Mouse (Mus musculus) right cerebral cortex, postnatal 14 days (tissue): Measurements from ENCODE around the gene Nwd1.
"Not testable (repeated sequence)": the region's sequence is repeated elsewhere in the genome, so short reads cannot be mapped to it uniquely, and the experiment has no call there.

Experiments
- DNase-seq: peaks from one replicate; pipeline ENCODE4 v3.0.0; 2022

Nwd1 gene

DNA sequence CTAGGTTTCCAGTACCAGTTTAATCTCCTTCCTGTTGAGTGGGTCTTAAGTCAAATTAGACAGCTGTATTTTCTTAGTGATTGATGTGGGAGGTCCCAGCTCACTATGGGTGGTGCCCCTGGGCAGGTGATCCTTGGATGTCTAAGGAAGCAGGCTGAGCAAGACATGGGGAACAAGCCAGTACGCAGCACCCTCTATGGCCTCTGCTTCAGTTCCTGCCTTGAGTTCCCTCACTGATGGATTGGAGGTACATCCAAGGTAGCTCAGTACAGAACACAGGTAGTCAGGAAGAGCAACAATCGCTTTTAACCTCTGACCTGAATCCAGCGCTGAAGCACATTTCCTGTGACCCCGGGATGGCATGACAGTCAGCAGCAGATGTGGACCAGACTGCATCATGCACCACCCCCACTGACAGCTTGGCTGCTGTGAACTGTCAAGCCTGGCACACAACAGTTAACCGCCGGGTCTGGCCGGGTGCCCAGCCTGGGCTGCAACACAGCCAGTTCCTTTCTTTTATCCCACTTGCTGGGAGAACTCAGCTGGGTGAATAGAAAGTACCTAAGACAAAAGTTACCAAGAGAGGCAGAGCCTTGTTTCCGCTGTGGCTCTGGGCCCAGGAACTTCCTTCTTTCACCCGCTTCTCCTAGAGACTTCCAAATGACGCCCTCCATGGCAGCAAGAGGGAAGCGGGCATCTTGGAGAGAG lies at the start of gene Nwd1:
TSS of gene Nwd1 (plus strand) at position 652 of the 708 bp plus-strand sequence.
- DNase-seq = peak; percentile 91

GRCm38 (mm10) chr8:72642885-72643284 lies 3.6 kb upstream of the Nwd1 start:
- no peak for DNase-seq

GRCm38 (mm10) chr8:72644601-72645000 lies 1.9 kb upstream of the Nwd1 start:
- peak; percentile 74 for DNase-seq

- no peak for DNase-seq
Observed at GRCm38 (mm10) chr8:72646768-72647143, 245 bp downstream of the Nwd1 start.

- no peak for DNase-seq
Observed at GRCm38 (mm10) chr8:72650697-72651096, 4.2 kb downstream of the Nwd1 start.

- no peak for DNase-seq
Observed at GRCm38 (mm10) chr8:72654565-72655521, 8.3 kb downstream of the Nwd1 start.

- DNase-seq = no peak
Observed at GRCm38 (mm10) chr8:72655522-72655912, 9.0 kb downstream of the Nwd1 start.

- no peak for DNase-seq
Observed at GRCm38 (mm10) chr8:72659967-72660366, 13.5 kb downstream of the Nwd1 start.

DNA sequence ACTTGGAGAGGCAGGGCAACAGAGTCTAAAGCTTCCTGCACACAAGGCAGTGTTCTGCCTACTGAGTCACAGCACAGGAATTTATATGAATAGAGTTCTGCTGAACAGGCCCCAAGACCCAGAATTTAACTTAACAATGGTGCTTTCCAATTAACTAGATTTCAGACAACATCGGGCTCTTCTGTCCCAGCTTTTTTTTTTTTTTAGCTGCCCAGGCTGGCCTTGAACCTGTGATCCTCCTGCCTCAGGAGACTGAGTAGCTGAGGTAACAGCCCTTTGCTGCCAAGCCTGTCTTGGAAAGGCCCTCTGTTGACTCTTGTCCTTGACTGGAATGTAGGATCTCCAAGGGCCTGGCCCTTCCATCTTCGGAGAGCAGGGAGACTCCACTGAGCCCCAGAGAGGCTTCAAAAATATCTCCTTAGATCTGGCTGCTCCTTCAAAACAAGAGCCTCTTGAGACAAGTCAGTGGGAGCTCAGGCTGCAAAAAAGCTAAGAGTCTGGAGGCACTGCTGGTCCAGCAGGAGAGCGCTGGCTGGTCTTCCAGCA lies 17.7 kb downstream of the Nwd1 start:
- no peak for DNase-seq

- DNase-seq = no peak
Observed at GRCm38 (mm10) chr8:72664757-72665156, 18.2 kb downstream of the Nwd1 start.

DNA sequence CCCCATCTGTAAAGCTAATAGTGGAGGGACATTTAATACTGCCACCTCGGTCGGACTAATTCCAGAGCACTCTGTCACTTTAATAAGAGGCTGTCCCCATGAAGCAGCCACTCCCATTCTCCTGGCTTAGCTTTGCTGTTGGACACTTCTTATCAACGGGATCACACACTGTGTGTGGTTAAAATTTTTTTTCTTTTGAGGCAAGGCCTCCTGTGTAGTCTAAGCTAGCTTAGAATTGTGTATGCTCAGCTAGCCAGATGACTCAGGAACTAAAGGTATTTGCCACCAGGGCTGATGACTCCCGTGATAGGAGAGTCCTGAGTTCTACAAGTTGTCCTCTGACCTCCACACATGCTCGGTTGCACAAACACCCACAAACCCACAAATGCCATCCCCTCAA lies 18.9 kb downstream of the Nwd1 start:
- DNase-seq = no peak

GRCm38 (mm10) chr8:72668925-72669324 lies 22.4 kb downstream of the Nwd1 start:
- no peak for DNase-seq

DNA sequence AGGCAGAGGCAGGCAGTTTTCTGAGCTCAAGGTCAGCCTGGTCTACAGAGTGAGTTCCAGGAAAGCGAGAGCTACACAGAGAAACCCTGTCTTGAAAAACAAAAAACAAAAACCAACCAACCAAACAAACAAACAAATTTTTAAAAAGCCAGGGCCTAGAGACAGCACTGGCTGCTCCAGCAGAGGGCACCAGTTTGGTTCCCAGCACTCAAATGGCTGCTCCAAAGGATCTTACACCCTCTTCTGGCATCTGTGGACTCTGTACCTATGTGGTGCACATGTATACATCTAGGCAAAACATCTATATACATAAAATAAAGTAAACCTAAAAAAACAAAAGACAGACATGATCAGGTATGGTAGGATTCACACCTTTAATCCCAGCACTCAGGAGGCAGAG lies 26.3 kb downstream of the Nwd1 start:
- no peak for DNase-seq

- no peak for DNase-seq
Observed at GRCm38 (mm10) chr8:72674184-72674583, 27.7 kb downstream of the Nwd1 start.

GRCm38 (mm10) chr8:72676436-72676835 lies 29.9 kb downstream of the Nwd1 start:
- DNase-seq = no peak

DNA sequence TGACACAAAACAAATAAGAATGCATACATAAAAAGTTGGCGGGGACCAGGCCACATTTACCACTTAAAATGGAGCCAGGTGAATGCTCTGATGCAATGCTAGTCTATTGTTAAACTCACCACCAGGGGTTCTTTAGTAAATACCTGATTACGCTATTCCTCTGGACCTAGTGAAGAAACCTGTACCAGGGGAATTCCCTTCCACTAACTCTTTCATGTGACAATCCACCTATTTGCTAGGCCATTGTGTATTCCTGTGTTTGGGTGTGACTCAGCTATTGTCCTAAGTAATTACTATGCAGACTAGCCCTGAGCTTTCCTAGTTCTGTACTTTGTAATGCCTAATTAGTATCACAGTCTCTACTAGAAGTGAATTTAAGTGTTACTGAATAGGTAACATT lies 30.3 kb downstream of the Nwd1 start:
- DNase-seq = not testable (repeated sequence)

- no peak for DNase-seq
Observed at GRCm38 (mm10) chr8:72677331-72677730, 30.8 kb downstream of the Nwd1 start.

- DNase-seq = peak; percentile 79
Observed at GRCm38 (mm10) chr8:72680133-72680532, 33.6 kb downstream of the Nwd1 start.

DNA sequence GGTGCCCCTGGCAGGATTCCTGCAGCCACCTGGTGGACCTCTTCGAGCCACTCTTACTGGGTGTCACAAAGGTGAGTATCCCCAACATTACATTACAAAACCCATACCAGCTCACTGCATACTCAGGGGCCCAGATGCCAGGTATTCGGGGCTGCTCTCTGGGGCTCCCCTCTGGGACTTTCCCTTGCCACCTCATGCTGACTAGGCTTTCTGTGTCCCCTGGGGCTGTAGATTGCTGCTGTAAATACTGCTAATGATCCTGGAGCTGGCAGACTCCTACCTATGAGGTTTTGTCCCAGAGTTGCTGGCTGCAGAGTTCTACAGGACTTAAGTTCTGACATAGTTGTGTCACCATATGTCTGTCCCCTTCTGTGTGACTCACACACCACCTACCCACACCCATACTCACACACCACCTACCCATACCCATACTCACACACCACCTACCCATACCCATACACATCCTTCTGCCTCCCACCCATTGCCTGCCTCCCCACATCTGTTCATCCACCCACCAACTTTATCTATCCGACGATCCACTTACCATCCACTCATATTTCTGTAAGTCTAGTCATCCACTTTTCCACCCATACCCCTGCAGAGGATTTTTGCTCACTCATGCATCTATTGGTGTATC lies 35.7 kb downstream of the Nwd1 start:
- no peak for DNase-seq

- no peak for DNase-seq
Observed at GRCm38 (mm10) chr8:72683010-72683521, 36.6 kb downstream of the Nwd1 start.

- not testable (repeated sequence) for DNase-seq
Observed at GRCm38 (mm10) chr8:72683572-72684099, 37.1 kb downstream of the Nwd1 start.

DNA sequence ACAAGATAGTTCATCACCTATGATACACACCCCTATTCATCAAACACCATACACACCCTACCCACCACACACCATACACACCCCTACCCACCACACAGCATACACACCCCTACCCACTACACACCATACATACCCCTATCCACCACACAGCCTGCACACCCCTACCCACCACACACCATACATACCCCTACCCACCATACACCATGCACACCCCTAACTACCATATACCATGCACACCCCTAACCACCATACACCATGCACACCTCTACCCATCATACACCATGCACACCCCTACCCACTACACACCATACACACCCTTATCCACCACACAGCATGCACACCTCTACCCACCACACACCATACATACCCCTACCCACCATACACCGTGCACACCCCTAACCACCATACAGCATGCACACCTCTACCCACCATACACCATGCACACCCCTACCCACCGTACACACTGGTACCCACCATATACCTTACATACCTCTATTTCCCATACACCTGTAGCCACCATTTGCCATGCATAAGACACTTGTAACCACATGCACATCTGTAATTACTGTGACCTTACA lies 51.9 kb downstream of the Nwd1 start:
- DNase-seq = no peak
